Mouse (Mus musculus) G1E (cell line): ENCODE results near the gene Aup1. TPM values are rescaled to one million over a fixed set of nuclear protein-coding genes. Genes with fewer than 3 reads are reported as not detected.

Experiments used
- ATAC-seq: 2 replicates; pipeline ENCODE4 v1.8.0; 2016; ENCODE audit warnings: mild to moderate bottlenecking; ENCODE audit not compliant: insufficient number of reproducible peaks, poor library complexity, low FRiP score, severe bottlenecking; ENCODE audit errors: extremely low read depth
- DNase-seq: peaks from one replicate; pipeline ENCODE4 v3.0.0; 2012; ENCODE audit warnings: low spot score
- H3K27me3 ChIP-seq: 2 replicates; pipeline ENCODE4 v1.6.1; 2012; ENCODE audit warnings: mild to moderate bottlenecking, low read length, inconsistent platforms; ENCODE audit not compliant: insufficient read depth
- H3K36me3 ChIP-seq: replicated peaks from 2 replicates; pipeline ENCODE3; 2012; ENCODE audit warnings: mild to moderate bottlenecking, inconsistent platforms
- H3K4me1 ChIP-seq: 2 replicates; pipeline ENCODE4 v1.6.1; 2012; ENCODE audit warnings: low read depth, low read length, inconsistent platforms, mixed read lengths; ENCODE audit not compliant: insufficient read depth
- H3K4me3 ChIP-seq: 2 replicates; pipeline ENCODE4 v1.5.1; 2012; ENCODE audit warnings: low read depth, mild to moderate bottlenecking, inconsistent platforms, low read length, moderate library complexity, mixed read lengths
- H3K9me3 ChIP-seq: replicated peaks from 2 replicates; pipeline ENCODE4 v1.6.1; 2012; ENCODE audit warnings: inconsistent platforms
- CTCF ChIP-seq: IDR thresholded peaks from 2 replicates; pipeline ENCODE4 v1.5.1; 2012; ENCODE audit warnings: low read depth, low read length, inconsistent platforms, mixed read lengths
- GATA1 ChIP-seq: IDR thresholded peaks from 2 replicates; pipeline ENCODE4 v1.6.1; 2012; ENCODE audit warnings: borderline replicate concordance, low read length, inconsistent platforms, mixed read lengths
- GATA2 ChIP-seq: IDR thresholded peaks from 2 replicates; pipeline ENCODE4 v1.6.1; 2012; ENCODE audit warnings: low read depth, low read length, inconsistent platforms, borderline replicate concordance
- POLR2AphosphoS5 ChIP-seq: IDR thresholded peaks from 2 replicates; pipeline ENCODE4 v1.6.1; 2012; ENCODE audit warnings: low read depth, low read length, inconsistent platforms; ENCODE audit not compliant: insufficient replicate concordance
- TAL1 ChIP-seq: conservative IDR thresholded peaks from 2 replicates; pipeline ENCODE4 v1.6.1; 2012; ENCODE audit warnings: low read depth, low read length, inconsistent platforms, mixed read lengths
- polyA plus RNA-seq: library from polyadenylated mRNA; stranded (reverse); fragments of >175 nt; gene quantifications from 2 replicates; pipeline ENCODE4 v1.2.3, GENCODE M21; 2012
- total RNA-seq, 2 experiments: library from RNA; stranded (forward) in 1 of 2; stranded (reverse) in 1 of 2; fragments of 200-1000 nt in 1 of 2; fragments of >200 nt in 1 of 2; fragmentation: Nextera tagmentation in 1 of 2; gene quantifications; 2 replicates each; pipeline ENCODE4 v1.2.3; 2014 to 2017

Aup1 gene
- total and polyA plus RNA-seq, 3 experiments = 133 to 1,014 (median 454) TPM

GRCm38 (mm10) chr6:83011255-83011654, 43.1 kb upstream of the Aup1 start:
- H3K27me3 ChIP-seq = no peaks in the 10 kb centered on the region
- peaks cover 46% of the 10 kb centered on the region for H3K4me1 ChIP-seq
- DNase-seq = no peak
- no peaks in the 10 kb centered on the region for H3K36me3 ChIP-seq
- H3K9me3 ChIP-seq = peaks cover 2% of the 10 kb centered on the region; the same call in 1 of the 2 replicates
- H3K4me3 ChIP-seq = no peak overlapping the region
- TF ChIP-seq GATA2 (no peak), POLR2AphosphoS5 (no peak), GATA1 (no peak), TAL1 (no peak)
- ATAC-seq = no peak

- Histone ChIP-seq H3K36me3 (no peaks in the 10 kb centered on the region), H3K4me3 (no peak overlapping the region), H3K27me3 (no peaks in the 10 kb centered on the region), H3K9me3 (peaks cover 2% of the 10 kb centered on the region; the same call in 1 of the 2 replicates), H3K4me1 (peaks cover 48% of the 10 kb centered on the region)
- DNase-seq (no peak), ATAC-seq (no peak)
- TF ChIP-seq TAL1 = no peak
- no peak for TF ChIP-seq POLR2AphosphoS5
- no peak for TF ChIP-seq GATA1
- no peak for TF ChIP-seq GATA2
- no peak for TF ChIP-seq CTCF
These were observed 42.6 kb upstream of the Aup1 start for GRCm38 (mm10) chr6:83011756-83012155.

GRCm38 (mm10) chr6:83013444-83013843, 40.9 kb upstream of the Aup1 start:
- peak overlapping the region; percentile 8; the same call in 1 of the 2 replicates for H3K4me3 ChIP-seq
- ATAC-seq = 0 out of 2 replicates have a peak, but pooled peaks have one; percentile 37

GRCm38 (mm10) chr6:83014482-83015466, 39.5 kb upstream of the Aup1 start:
- H3K36me3 ChIP-seq = no peaks in the 10 kb centered on the region
- peak; percentile 44 for DNase-seq
- peaks cover 2% of the 10 kb centered on the region; the same call in 1 of the 2 replicates for H3K9me3 ChIP-seq
- peak overlapping the region; percentile 47; the same call in 1 of the 2 replicates for H3K4me3 ChIP-seq
- peaks cover 61% of the 10 kb centered on the region for H3K4me1 ChIP-seq
- no peaks in the 10 kb centered on the region for H3K27me3 ChIP-seq
- peak; percentile 94 for ATAC-seq
- TF ChIP-seq POLR2AphosphoS5 (no peak), TAL1 (peak; percentile 38)

More at GRCm38 (mm10) chr6:83013444-83013843, 40.9 kb upstream of the Aup1 start:
- TF ChIP-seq GATA1 (no peak), TAL1 (no peak), POLR2AphosphoS5 (no peak), GATA2 (no peak), CTCF (no peak)
- Histone ChIP-seq H3K9me3 (peaks cover 2% of the 10 kb centered on the region; the same call in 1 of the 2 replicates), H3K27me3 (no peaks in the 10 kb centered on the region), H3K4me1 (peaks cover 54% of the 10 kb centered on the region), H3K36me3 (no peaks in the 10 kb centered on the region)
- DNase-seq = peak; percentile 48

GRCm38 (mm10) chr6:83015749-83016148, 38.6 kb upstream of the Aup1 start:
- no peak for DNase-seq
- H3K9me3 ChIP-seq = peaks cover 2% of the 10 kb centered on the region; the same call in 1 of the 2 replicates
- no peak for ATAC-seq
- peaks cover 62% of the 10 kb centered on the region for H3K4me1 ChIP-seq
- TF ChIP-seq GATA1 (no peak), TAL1 (no peak), GATA2 (no peak), CTCF (no peak), POLR2AphosphoS5 (no peak)
- no peak overlapping the region for H3K4me3 ChIP-seq
- H3K27me3 ChIP-seq = no peaks in the 10 kb centered on the region
- no peaks in the 10 kb centered on the region for H3K36me3 ChIP-seq

- no peak for DNase-seq
- Histone ChIP-seq H3K36me3 (no peaks in the 10 kb centered on the region), H3K27me3 (no peaks in the 10 kb centered on the region), H3K4me1 (peaks cover 73% of the 10 kb centered on the region), H3K9me3 (peaks cover under 1% of the 10 kb centered on the region; the same call in 1 of the 2 replicates), H3K4me3 (no peak overlapping the region)
- ATAC-seq = no peak
- TF ChIP-seq POLR2AphosphoS5 (no peak), GATA2 (no peak), GATA1 (no peak), CTCF (no peak), TAL1 (no peak)
These were observed 37.1 kb upstream of the Aup1 start for GRCm38 (mm10) chr6:83017190-83017589.

- TF ChIP-seq TAL1 (no peak), CTCF (no peak), GATA1 (no peak), POLR2AphosphoS5 (no peak), GATA2 (no peak)
- H3K4me3 ChIP-seq = no peak overlapping the region
- no peaks in the 10 kb centered on the region for H3K36me3 ChIP-seq
- no peak for ATAC-seq
- H3K9me3 ChIP-seq = no peaks in the 10 kb centered on the region
- H3K4me1 ChIP-seq = peaks cover 80% of the 10 kb centered on the region
- no peak for DNase-seq
- no peaks in the 10 kb centered on the region for H3K27me3 ChIP-seq
These were observed 35.3 kb upstream of the Aup1 start for GRCm38 (mm10) chr6:83019044-83019443.
